Comparison of ENCODE assay signal across 10 mouse cellular contexts in the genomic region with DNA sequence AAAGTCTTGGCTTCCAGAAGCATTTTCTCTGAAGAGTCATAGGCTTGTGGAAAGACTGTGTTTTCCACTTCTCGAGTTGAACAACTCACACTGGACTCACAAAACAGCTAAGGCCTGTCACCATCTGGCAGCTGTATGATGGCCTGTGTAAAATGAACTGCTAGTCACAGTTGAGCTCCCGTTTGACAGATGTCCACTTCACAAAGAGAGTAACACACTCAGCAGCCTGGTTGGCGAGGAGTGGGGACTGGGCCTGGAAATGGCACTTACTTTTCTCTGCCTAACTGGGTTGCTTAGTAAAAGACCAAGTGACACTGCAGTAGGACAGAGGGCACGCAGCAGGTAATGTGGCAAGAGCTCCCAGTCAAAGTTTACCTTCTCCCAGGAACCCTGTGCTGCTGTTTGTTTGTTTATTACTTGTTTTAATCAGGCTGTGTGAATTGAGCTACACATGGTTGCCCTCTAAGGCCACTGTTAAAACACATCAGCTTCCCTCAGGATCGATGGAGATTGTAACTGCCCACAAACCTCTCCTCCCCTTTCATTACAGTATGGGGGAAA.
DNase-seq lines count a peak whose midpoint lies in the region; TF ChIP-seq lines count a peak whose summit lies in the region.
"Had no signal": no experiment of that assay in that cellular context is flagged by ENCODE, and none has a peak within 500 bp of the region (broad histone marks: within the 10 kb centered on the region; RNA-seq: fewer than 3 reads in every experiment).

No protein-coding gene starts in this region.

- TF ChIP-seq POLR2A in bone marrow, adult 2 months (IDR thresholded peaks at IDR 0.05; ENCODE audit: borderline replicate concordance, control insufficient read depth, low read depth, low read length) = no peak

- peaks cover 14% of the 10 kb centered on the region for H3K4me1 ChIP-seq in bone marrow, adult 2 months (ENCODE audit: control insufficient read depth, insufficient read depth, low read length)
- H3K4me1 ChIP-seq in limb, embryonic 10.5 days = peaks cover 18% of the 10 kb centered on the region

- peak overlapping the region; percentile 65 for H3K27ac ChIP-seq in bone marrow, adult 2 months (ENCODE audit: control insufficient read depth, insufficient read depth, low read depth, low read length, poor library complexity)
- 0 out of 2 replicates have a peak overlapping the region, but pooled peaks have one; percentile 7 for H3K27ac ChIP-seq in limb, embryonic 10.5 days

- WGBS in bone marrow, adult 2 months = 21% methylated on average over 5 of the region's 5 CpGs
- 39% methylated on average over 5 of the region's 5 CpGs for WGBS in limb, embryonic 10.5 days

- no peak for TF ChIP-seq CTCF in bone marrow, adult 2 months (IDR thresholded peaks at IDR 0.05; ENCODE audit: control insufficient read depth, insufficient read depth, low read length)

- no peaks in the 10 kb centered on the region for H3K36me3 ChIP-seq in limb, embryonic 10.5 days

- H3K27me3 ChIP-seq in limb, embryonic 10.5 days (ENCODE audit: low read depth, poor library complexity, severe bottlenecking) = no peaks in the 10 kb centered on the region

- H3K9me3 ChIP-seq in limb, embryonic 10.5 days (replicated peaks) = no peaks in the 10 kb centered on the region

- DNase-seq in left cerebral cortex, postnatal 4 days = peak; percentile 15
- DNase-seq in left cerebral cortex, postnatal 25 days (ENCODE audit: low spot score in 2 of 2) = no peak
- DNase-seq in embryo, embryonic 11 days = peak; percentile 44
- no peak for DNase-seq in limb, embryonic 10.5 days (ENCODE audit: low spot score)
- no peak for DNase-seq in spleen, postnatal 4 days (ENCODE audit: low spot score in 2 of 2)
- DNase-seq in Muller cell, postnatal 12 days (ENCODE audit: inconsistent ontology term) = no peak
- no peak for DNase-seq in testis, postnatal 10 days (ENCODE audit: low spot score)
- DNase-seq: gastrocnemius, postnatal 36 days; layer of hippocampus, postnatal 36 days had no signal

- intact Hi-C loops in left cerebral cortex, postnatal 4 days (cut with DNase I) = no loop called here
- intact Hi-C loops in left cerebral cortex, postnatal 25 days (cut with DNase I) = no loop called here

- no peak overlapping the region for H3K4me3 ChIP-seq in bone marrow, adult 2 months (replicated peaks; ENCODE audit: control insufficient read depth, low read depth, low read length)
- no peak overlapping the region for H3K4me3 ChIP-seq in limb, embryonic 10.5 days

Comparison
In these comparisons a context has a peak if more than half of its experiments do, and no peak if none do; other contexts are left out.
1. DNase-seq: peak in left cerebral cortex, postnatal 4 days (single experiment) and embryo, embryonic 11 days (single experiment); none in left cerebral cortex, postnatal 25 days (0 of 2), limb, embryonic 10.5 days (single experiment), spleen, postnatal 4 days (0 of 2), Muller cell, postnatal 12 days (single experiment) and testis, postnatal 10 days (single experiment).